Comparison of ENCODE assay signal across 11 mouse cellular contexts in genomic region chr10:70477741-70478145, GRCm38 (mm10). TPM values are rescaled to one million over a fixed set of nuclear protein-coding genes. Genes with fewer than 3 reads are reported as not detected.
A peak's percentile ranks its signal among the peaks of the same experiment; 100 is the strongest.
DNase-seq lines count a peak whose midpoint lies in the region; TF ChIP-seq lines count a peak whose summit lies in the region.
"Had no signal": no experiment of that assay in that cellular context is flagged by ENCODE, and none has a peak within 500 bp of the region (broad histone marks: within the 10 kb centered on the region; RNA-seq: fewer than 3 reads in every experiment).

No protein-coding gene starts in this region.

- no peaks in the 10 kb centered on the region for H3K4me1 ChIP-seq in limb, embryonic 10.5 days
- H3K4me1 ChIP-seq: hindbrain, embryonic 13.5 days had no signal

- H3K36me3 ChIP-seq in limb, embryonic 10.5 days: peaks cover 22% of the 10 kb centered on the region

- WGBS in limb, embryonic 10.5 days: 93% methylated on average over 10 of the region's 10 CpGs

- H3K27ac ChIP-seq in left cerebral cortex, adult 2 months: peak overlapping the region; percentile 32
- no peak overlapping the region for H3K27ac ChIP-seq in limb, embryonic 10.5 days
- H3K27ac ChIP-seq: hindbrain, embryonic 13.5 days had no signal

- no peak overlapping the region for H3K4me3 ChIP-seq in left cerebral cortex, adult 2 months
- no peak overlapping the region for H3K4me3 ChIP-seq in limb, embryonic 10.5 days
- H3K4me3 ChIP-seq: hindbrain, embryonic 13.5 days had no signal

- intact Hi-C loops in left cerebral cortex, adult 2 months (cut with DNase I): no loop called here
- intact Hi-C loops in heart, postnatal 14 days (cut with DNase I): no loop called here

- no peak for TF ChIP-seq CTCF in left cerebral cortex, adult 2 months (IDR thresholded peaks at IDR 0.05)

- H3K27me3 ChIP-seq in limb, embryonic 10.5 days (ENCODE audit: low read depth, poor library complexity, severe bottlenecking): no peaks in the 10 kb centered on the region
- H3K27me3 ChIP-seq: CH12.LX; hindbrain, embryonic 13.5 days had no signal

- no peaks in the 10 kb centered on the region for H3K9me3 ChIP-seq in limb, embryonic 10.5 days (replicated peaks)

- DNase-seq in left cerebral cortex, adult 2 months (ENCODE audit: extremely low spot score in 1 of 2, low spot score in 2 of 2): no peak
- DNase-seq in left cerebral cortex, adult 9 months (ENCODE audit: low spot score in 2 of 2): no peak
- peak; percentile 68 to 70 for DNase-seq in adrenal gland, postnatal 36 days
- DNase-seq in cerebellum, adult 9-11 months: peak; percentile 48
- peak; percentile 12 to 18 for DNase-seq in heart, postnatal 14 days
- DNase-seq in embryo, embryonic 9.5 days (ENCODE audit: extremely low spot score): no peak
- DNase-seq in limb, embryonic 10.5 days (ENCODE audit: low spot score): no peak
- no peak for DNase-seq in testis, postnatal 14 days (ENCODE audit: low spot score)
- DNase-seq: kidney, adult 8-10 months had no signal

RNA-seq across cellular contexts. Expression of gene Fam13c, which starts 37.5 kb away (rescaled TPM):
- 10 to 100 TPM; 56.5 to 69.2 TPM for total RNA-seq in left cerebral cortex, adult 2 months (2021)
- total RNA-seq in adrenal gland, postnatal 36 days (2021): 10 to 100 TPM; 15.2 to 26.3 TPM
- total RNA-seq in heart, postnatal 14 days (2021): 1 to 10 TPM; 6.0 to 7.7 TPM
- polyA plus RNA-seq in limb, embryonic 10.5 days (2016; fragmentation: Nextera tagmentation; extraction: Ambion mirVana): 5.2 and 7.8 TPM in 2 replicates
- total RNA-seq: CH12.LX had no signal

Comparison
In these comparisons a context has a peak if more than half of its experiments do, and no peak if none do; other contexts are left out.
1. DNase-seq: peak in adrenal gland, postnatal 36 days (2 of 2), cerebellum, adult 9-11 months (single experiment) and heart, postnatal 14 days (2 of 2); none in left cerebral cortex, adult 2 months (0 of 2), left cerebral cortex, adult 9 months (0 of 2), embryo, embryonic 9.5 days (single experiment), limb, embryonic 10.5 days (single experiment) and testis, postnatal 14 days (single experiment).